Mouse (Mus musculus) myocyte (in vitro differentiated cells): ENCODE data around the gene Chrne. TPM values are rescaled to one million over a fixed set of nuclear protein-coding genes. Genes with fewer than 3 reads are reported as not detected.

ENCODE experiments used
- H3K27me3 ChIP-seq: one replicate; pipeline ENCODE4 v1.6.1; 2011; ENCODE audit not compliant: control insufficient read depth, insufficient read depth, insufficient read length
- H3K36me3 ChIP-seq: one replicate; pipeline ENCODE4 v1.6.1; 2011; ENCODE audit not compliant: control insufficient read depth, insufficient read depth
- H3K4me2 ChIP-seq: one replicate; pipeline ENCODE4 v1.6.1; 2011; ENCODE audit warnings: low read depth, control low read depth
- H3K4me3 ChIP-seq: one replicate; pipeline ENCODE4 v1.5.1; 2011; ENCODE audit warnings: mild to moderate bottlenecking, control low read depth, moderate library complexity
- H3K79me2 ChIP-seq: one replicate; pipeline ENCODE4 v1.6.1; 2011; ENCODE audit not compliant: control insufficient read depth, insufficient read depth
- H3ac ChIP-seq: one replicate; pipeline ENCODE4 v1.6.1; 2011; ENCODE audit not compliant: control insufficient read depth, insufficient read length
- CEBPB ChIP-seq: IDR thresholded peaks from 2 replicates; pipeline ENCODE4 v1.6.1; 2011; ENCODE audit warnings: mild to moderate bottlenecking, moderate library complexity; ENCODE audit not compliant: poor library complexity, insufficient read depth, severe bottlenecking
- E2F4 ChIP-seq: IDR thresholded peaks from one replicate; pipeline ENCODE4 v1.6.1; 2011; ENCODE audit warnings: mild to moderate bottlenecking, control low read depth, moderate library complexity; ENCODE audit not compliant: insufficient read depth
- MAX ChIP-seq: IDR thresholded peaks from one replicate; pipeline ENCODE4 v1.6.1; 2011; ENCODE audit warnings: low read depth, mild to moderate bottlenecking, control low read depth
- MYOD1 ChIP-seq, 3 experiments: IDR thresholded peaks; one replicate each; pipeline ENCODE4 v1.6.1; 2011; ENCODE audit warnings: control low read depth in 2 of 3, low read depth in 2 of 3, mild to moderate bottlenecking in 2 of 3, moderate library complexity in 1 of 3; ENCODE audit not compliant: insufficient read length in 2 of 3, control insufficient read depth in 1 of 3
- MYOG ChIP-seq, 3 experiments: IDR thresholded peaks; one replicate each; pipeline ENCODE4 v1.6.1; 2011; ENCODE audit warnings: control low read depth in 2 of 3, low read depth in 2 of 3, mild to moderate bottlenecking in 2 of 3; ENCODE audit not compliant: insufficient read length in 2 of 3, control insufficient read depth in 1 of 3, insufficient read depth in 1 of 3
- POLR2A ChIP-seq: IDR thresholded peaks from one replicate; pipeline ENCODE4 v1.6.1; 2011; ENCODE audit warnings: low read depth, mild to moderate bottlenecking, control low read depth, moderate library complexity; ENCODE audit not compliant: insufficient read length
- POLR2AphosphoS2 ChIP-seq: IDR thresholded peaks from one replicate; pipeline ENCODE4 v1.6.1; 2011; ENCODE audit warnings: low read depth, control low read depth; ENCODE audit not compliant: insufficient read length
- REST ChIP-seq: IDR thresholded peaks from one replicate; pipeline ENCODE4 v1.6.1; 2011; ENCODE audit warnings: mild to moderate bottlenecking, control low read depth, moderate library complexity; ENCODE audit not compliant: insufficient read depth, insufficient read length
- SRF ChIP-seq: IDR thresholded peaks from one replicate; pipeline ENCODE4 v1.6.1; 2011; ENCODE audit warnings: low read depth; ENCODE audit not compliant: control insufficient read depth, insufficient read length
- TCF12 ChIP-seq: IDR thresholded peaks from one replicate; pipeline ENCODE4 v1.6.1; 2011; ENCODE audit warnings: mild to moderate bottlenecking, control low read depth; ENCODE audit not compliant: poor library complexity, insufficient read depth, severe bottlenecking
- TCF3 ChIP-seq: IDR thresholded peaks from one replicate; pipeline ENCODE4 v1.6.1; 2011; ENCODE audit warnings: low read depth, control low read depth; ENCODE audit not compliant: insufficient read length
- USF1 ChIP-seq: IDR thresholded peaks from one replicate; pipeline ENCODE4 v1.6.1; 2011; ENCODE audit warnings: low read depth, mild to moderate bottlenecking, control low read depth, moderate library complexity
- polyA plus RNA-seq: library from polyadenylated mRNA; unstranded; fragments of >200 nt; fragmentation: generic; extraction: Trizol; gene quantifications from one replicate; pipeline ENCODE4 v1.2.1, GENCODE M21; 2012; ENCODE audit warnings: missing spikeins

Chrne gene
- polyA plus RNA-seq, 1 experiment: 5.3 TPM

- no peak overlapping the region for H3K4me2 ChIP-seq
- H3K79me2 ChIP-seq: no peaks in the 10 kb centered on the region
- H3K36me3 ChIP-seq: peaks cover 4% of the 10 kb centered on the region
- TF ChIP-seq POLR2A (no peak), MYOD1 (IDR thresholded peaks at IDR 0.05; ENCODE audit: control insufficient read depth in 1 of 3, insufficient read length in 2 of 3, low read depth in 2 of 3) (no peak), MAX (no peak), TCF12 (no peak), POLR2AphosphoS2 (no peak), E2F4 (no peak), REST (no peak), USF1 (no peak), MYOG (IDR thresholded peaks at IDR 0.05; ENCODE audit: control insufficient read depth in 1 of 3, insufficient read depth in 1 of 3, insufficient read length in 2 of 3, low read depth in 2 of 3) (no peak), TCF3 (no peak), SRF (no peak), CEBPB (no peak)
- H3K27me3 ChIP-seq: no peaks in the 10 kb centered on the region
- H3ac ChIP-seq: no peak overlapping the region
- no peak overlapping the region for H3K4me3 ChIP-seq
Measured at GRCm38 (mm10) chr11:70605024-70605566, 13.9 kb downstream of the Chrne start.

GRCm38 (mm10) chr11:70598451-70598953, 20.5 kb downstream of the Chrne start:
- no peak for TF ChIP-seq SRF
- no peak for TF ChIP-seq POLR2A
- no peak for TF ChIP-seq USF1
- TF ChIP-seq E2F4: no peak
- no peak for TF ChIP-seq MYOD1 (IDR thresholded peaks at IDR 0.05; ENCODE audit: control insufficient read depth in 1 of 3, insufficient read length in 2 of 3, low read depth in 2 of 3)
- no peak for TF ChIP-seq MYOG (IDR thresholded peaks at IDR 0.05; ENCODE audit: control insufficient read depth in 1 of 3, insufficient read depth in 1 of 3, insufficient read length in 2 of 3, low read depth in 2 of 3)
- TF ChIP-seq CEBPB: no peak
- TF ChIP-seq REST: no peak
- TF ChIP-seq POLR2AphosphoS2: no peak
- no peak for TF ChIP-seq TCF3
- no peak for TF ChIP-seq MAX
- TF ChIP-seq TCF12: no peak
- H3K36me3 ChIP-seq: peaks cover 4% of the 10 kb centered on the region

DNA sequence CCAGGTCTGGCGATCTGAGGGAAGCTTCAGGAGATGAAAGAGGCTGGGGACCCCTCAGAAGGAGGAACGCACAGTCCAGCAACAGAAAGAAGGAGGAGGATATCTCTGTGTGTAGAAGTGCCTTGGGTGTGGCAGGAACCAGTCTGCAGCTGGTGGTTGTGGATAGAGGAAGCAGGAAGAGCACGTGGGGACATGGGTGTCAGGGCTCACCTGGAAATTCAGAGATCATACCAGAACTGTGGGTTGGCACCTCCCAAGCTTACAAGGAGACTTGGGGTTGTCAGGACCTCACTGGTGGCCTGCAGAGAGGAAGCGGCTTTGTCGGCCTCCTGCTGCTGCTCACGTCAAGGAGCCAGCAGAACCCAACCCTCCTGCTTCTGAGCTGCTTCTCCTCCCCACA, 21.7 kb downstream of the Chrne start:
- Histone ChIP-seq H3K27me3 (no peaks in the 10 kb centered on the region), H3K36me3 (peaks cover 4% of the 10 kb centered on the region), H3K4me2 (no peak overlapping the region), H3K79me2 (no peaks in the 10 kb centered on the region), H3ac (no peak overlapping the region), H3K4me3 (no peak overlapping the region)
- TF ChIP-seq MYOG (IDR thresholded peaks at IDR 0.05; ENCODE audit: control insufficient read depth in 1 of 3, insufficient read depth in 1 of 3, insufficient read length in 2 of 3, low read depth in 2 of 3) (no peak), TCF12 (no peak), POLR2A (no peak)

More at GRCm38 (mm10) chr11:70598451-70598953, 20.5 kb downstream of the Chrne start:
- Histone ChIP-seq H3K79me2 (no peaks in the 10 kb centered on the region), H3K27me3 (no peaks in the 10 kb centered on the region), H3K4me2 (no peak overlapping the region), H3ac (no peak overlapping the region), H3K4me3 (no peak overlapping the region)

DNA sequence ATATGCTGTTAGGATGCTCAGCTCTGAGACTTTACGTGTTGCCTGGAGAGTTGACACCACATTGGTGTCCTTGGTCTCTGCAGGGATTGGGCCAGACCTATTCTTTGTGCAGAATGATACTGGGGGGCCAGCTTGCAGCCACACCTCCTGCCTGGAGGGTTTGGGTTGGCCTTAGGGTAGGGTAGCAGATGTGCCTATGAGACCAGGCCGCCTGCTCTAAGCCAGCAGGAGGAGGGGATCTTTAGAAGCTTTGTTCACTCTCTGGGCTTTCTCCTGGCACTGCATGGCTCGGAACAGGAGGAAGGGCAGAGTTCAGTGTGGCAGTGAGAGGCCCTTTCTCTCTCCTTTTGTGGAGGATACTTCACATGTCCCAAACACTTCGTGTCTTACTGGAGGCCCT, 22.9 kb downstream of the Chrne start:
- no peak for TF ChIP-seq SRF
- no peak for TF ChIP-seq CEBPB
- no peak for TF ChIP-seq POLR2A
- no peak for TF ChIP-seq REST
- TF ChIP-seq MYOG (IDR thresholded peaks at IDR 0.05; ENCODE audit: control insufficient read depth in 1 of 3, insufficient read depth in 1 of 3, insufficient read length in 2 of 3, low read depth in 2 of 3): no peak
- TF ChIP-seq TCF3: no peak
- TF ChIP-seq MYOD1 (IDR thresholded peaks at IDR 0.05; ENCODE audit: control insufficient read depth in 1 of 3, insufficient read length in 2 of 3, low read depth in 2 of 3): no peak
- TF ChIP-seq POLR2AphosphoS2: no peak
- no peak for TF ChIP-seq USF1
- TF ChIP-seq TCF12: no peak
- TF ChIP-seq MAX: no peak
- TF ChIP-seq E2F4: no peak
- Histone ChIP-seq H3K36me3 (no peaks in the 10 kb centered on the region), H3K79me2 (peaks cover 2% of the 10 kb centered on the region), H3K4me2 (no peak overlapping the region), H3ac (no peak overlapping the region), H3K27me3 (no peaks in the 10 kb centered on the region), H3K4me3 (no peak overlapping the region)

- H3K4me2 ChIP-seq: no peak overlapping the region
- TF ChIP-seq REST: no peak
- TF ChIP-seq TCF3: no peak
- TF ChIP-seq CEBPB: no peak
- TF ChIP-seq E2F4: no peak
- TF ChIP-seq USF1: no peak
- no peak for TF ChIP-seq SRF
- TF ChIP-seq TCF12: no peak
- TF ChIP-seq MYOD1 (IDR thresholded peaks at IDR 0.05; ENCODE audit: control insufficient read depth in 1 of 3, insufficient read length in 2 of 3, low read depth in 2 of 3): no peak
- no peak for TF ChIP-seq MAX
- no peak for TF ChIP-seq POLR2A
- TF ChIP-seq MYOG (IDR thresholded peaks at IDR 0.05; ENCODE audit: control insufficient read depth in 1 of 3, insufficient read depth in 1 of 3, insufficient read length in 2 of 3, low read depth in 2 of 3): no peak
- no peak for TF ChIP-seq POLR2AphosphoS2
Measured at GRCm38 (mm10) chr11:70595638-70596037, 23.4 kb downstream of the Chrne start.

More at GRCm38 (mm10) chr11:70595638-70596037, 23.4 kb downstream of the Chrne start:
- no peak overlapping the region for H3K4me3 ChIP-seq
- H3ac ChIP-seq: no peak overlapping the region
- no peaks in the 10 kb centered on the region for H3K27me3 ChIP-seq
- peaks cover 7% of the 10 kb centered on the region for H3K79me2 ChIP-seq
- no peaks in the 10 kb centered on the region for H3K36me3 ChIP-seq
